Mouse (Mus musculus): ENCODE data around the gene Rras.
"Not testable (repeated sequence)": the region's sequence is repeated elsewhere in the genome, so short reads cannot be mapped to it uniquely, and the experiment has no call there.

Rras gene

GRCm38 (mm10) chr7:44999753-45000152, 18.0 kb upstream of the Rras start:
- DNase-seq (ENCODE audit: low spot score in 2 of 2) = no peak

- no peak for DNase-seq (ENCODE audit: low spot score in 2 of 2)
Measured at GRCm38 (mm10) chr7:45000539-45001114, 17.1 kb upstream of the Rras start.

- no peak for DNase-seq (ENCODE audit: low spot score in 2 of 2)
Measured at GRCm38 (mm10) chr7:45002440-45002839, 15.3 kb upstream of the Rras start.

GRCm38 (mm10) chr7:45004546-45004945, 13.2 kb upstream of the Rras start:
- DNase-seq (ENCODE audit: low spot score in 2 of 2) = no peak

- no peak for DNase-seq (ENCODE audit: low spot score in 2 of 2)
Measured at GRCm38 (mm10) chr7:45005321-45005992, 12.3 kb upstream of the Rras start.

- no peak for DNase-seq (ENCODE audit: low spot score in 2 of 2)
Measured at GRCm38 (mm10) chr7:45006503-45006902, 11.3 kb upstream of the Rras start.

GRCm38 (mm10) chr7:45007141-45007540, 10.6 kb upstream of the Rras start:
- no peak for DNase-seq (ENCODE audit: low spot score in 2 of 2)

- no peak for DNase-seq (ENCODE audit: low spot score in 2 of 2)
Measured at GRCm38 (mm10) chr7:45007846-45008245, 9.9 kb upstream of the Rras start.

- DNase-seq (ENCODE audit: low spot score in 2 of 2) = no peak
Measured at GRCm38 (mm10) chr7:45008411-45008810, 9.3 kb upstream of the Rras start.

GRCm38 (mm10) chr7:45012011-45012410, 5.8 kb upstream of the Rras start:
- no peak for DNase-seq (ENCODE audit: low spot score in 2 of 2)

- DNase-seq (ENCODE audit: low spot score in 2 of 2) = no peak
Measured at GRCm38 (mm10) chr7:45012824-45013223, 4.9 kb upstream of the Rras start.

GRCm38 (mm10) chr7:45013366-45014095, 4.2 kb upstream of the Rras start:
- DNase-seq (ENCODE audit: low spot score in 2 of 2) = no peak

- no peak for DNase-seq (ENCODE audit: low spot score in 2 of 2)
Measured at GRCm38 (mm10) chr7:45014096-45014451, 3.7 kb upstream of the Rras start.

- no peak for DNase-seq (ENCODE audit: low spot score in 2 of 2)
Measured at GRCm38 (mm10) chr7:45015344-45015956, 2.3 kb upstream of the Rras start.

GRCm38 (mm10) chr7:45015957-45016612, 1.7 kb upstream of the Rras start, which contains the start of gene Scaf1:
TSS of gene Scaf1 (minus strand) at chr7:45016363.
- peak; percentile 100 for DNase-seq (ENCODE audit: low spot score in 2 of 2)

- no peak for DNase-seq (ENCODE audit: low spot score in 2 of 2)
Measured at GRCm38 (mm10) chr7:45016761-45017160, 1.0 kb upstream of the Rras start.

- no peak for DNase-seq (ENCODE audit: low spot score in 2 of 2)
Measured at GRCm38 (mm10) chr7:45019031-45019571, 1.3 kb downstream of the Rras start.

GRCm38 (mm10) chr7:45020225-45020624, 2.5 kb downstream of the Rras start:
- DNase-seq (ENCODE audit: low spot score in 2 of 2) = no peak

GRCm38 (mm10) chr7:45023711-45024110, 6.0 kb downstream of the Rras start:
- DNase-seq (ENCODE audit: low spot score in 2 of 2) = not testable (repeated sequence)

GRCm38 (mm10) chr7:45024281-45025248, 6.8 kb downstream of the Rras start:
- DNase-seq (ENCODE audit: low spot score in 2 of 2) = no peak
